ENCODE assay signal across 11 mouse cellular contexts in the genomic region with DNA sequence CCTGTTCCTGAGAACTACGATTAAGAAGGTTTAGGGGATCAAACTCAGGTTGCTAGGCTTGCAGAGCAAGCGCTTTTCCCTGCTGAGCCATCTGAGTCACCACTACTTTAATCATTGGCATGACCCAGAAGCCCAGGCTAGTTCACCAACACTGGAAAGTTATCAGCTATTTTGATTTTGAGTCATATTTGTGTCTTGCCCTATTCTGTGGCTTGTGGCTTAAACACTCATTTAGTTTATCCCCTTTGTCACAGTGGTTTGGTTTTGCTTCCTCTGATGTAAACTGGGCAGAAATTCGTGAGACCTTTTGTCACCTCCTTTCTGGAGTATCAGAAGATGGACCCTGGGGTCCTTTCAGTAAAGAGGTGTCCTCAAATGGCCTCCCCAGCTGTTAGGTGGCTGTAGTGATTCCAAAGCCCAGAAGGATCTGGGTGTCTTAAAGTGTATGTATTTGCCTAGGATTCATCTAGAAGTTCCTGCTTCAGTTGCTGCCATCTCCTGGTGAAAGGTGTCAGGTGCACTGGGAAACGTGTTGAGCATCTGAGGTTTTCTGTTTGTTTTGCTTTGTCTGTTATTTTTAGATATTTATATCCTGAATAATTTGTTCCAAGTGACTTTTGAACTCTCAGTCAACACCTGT. TPM values are rescaled to one million over a fixed set of nuclear protein-coding genes. Genes with fewer than 3 reads are reported as not detected.
DNase-seq lines count a peak whose midpoint lies in the region; ATAC-seq and TF ChIP-seq lines count a peak whose summit lies in the region.
"Had no signal": no experiment of that assay in that cellular context is flagged by ENCODE, and none has a peak within 500 bp of the region (broad histone marks: within the 10 kb centered on the region; RNA-seq: fewer than 3 reads in every experiment).

No protein-coding gene starts in this region.

- no peak overlapping the region for H3K27ac ChIP-seq in hindbrain, postnatal 0 days
- H3K27ac ChIP-seq: heart, embryonic 13.5 days; limb, embryonic 13.5 days had no signal

- DNase-seq in cerebellum, adult 18-20 months: peak; percentile 30 to 35
- no peak for DNase-seq in cerebellum, adult 11 months
- DNase-seq in kidney, postnatal 10 days: peak; percentile 49
- no peak for DNase-seq in kidney, adult 11 months
- peak; percentile 28 for DNase-seq in MN1 (ENCODE audit: low spot score)
- DNase-seq in hindbrain, postnatal 0 days (ENCODE audit: low spot score): peak; percentile 75
- DNase-seq: thymus, postnatal 25 days had no signal

- 62% methylated on average over 4 of the region's 4 CpGs for WGBS in hindbrain, postnatal 0 days

- H3K9ac ChIP-seq in hindbrain, postnatal 0 days (replicated peaks; ENCODE audit: low read length): no peak overlapping the region
- H3K9ac ChIP-seq: heart, embryonic 13.5 days; limb, embryonic 13.5 days had no signal

- H3K4me2 ChIP-seq in hindbrain, postnatal 0 days (ENCODE audit: low read depth, low read length): no peak overlapping the region
- H3K4me2 ChIP-seq: heart, embryonic 13.5 days; limb, embryonic 13.5 days had no signal

- H3K4me1 ChIP-seq in hindbrain, postnatal 0 days (ENCODE audit: insufficient read depth, low read length): no peaks in the 10 kb centered on the region
- H3K4me1 ChIP-seq: heart, embryonic 13.5 days; limb, embryonic 13.5 days had no signal

- no peaks in the 10 kb centered on the region for H3K9me3 ChIP-seq in hindbrain, postnatal 0 days (ENCODE audit: low read length)
- H3K9me3 ChIP-seq: heart, embryonic 13.5 days; limb, embryonic 13.5 days had no signal

- H3K4me3 ChIP-seq in hindbrain, postnatal 0 days (ENCODE audit: low read length): no peak overlapping the region
- H3K4me3 ChIP-seq: heart, embryonic 13.5 days; limb, embryonic 13.5 days had no signal

- no peaks in the 10 kb centered on the region for H3K36me3 ChIP-seq in hindbrain, postnatal 0 days (ENCODE audit: insufficient read depth, low read length)
- H3K36me3 ChIP-seq: heart, embryonic 13.5 days; limb, embryonic 13.5 days had no signal

- 0 out of 2 replicates have a peak, but pooled peaks have one; percentile 49 for ATAC-seq in hindbrain, postnatal 0 days
- ATAC-seq in monocyte, adult 5-6 weeks (replicated peaks; ENCODE audit: insufficient number of reproducible peaks, low FRiP score, low TSS enrichment, poor library complexity, severe bottlenecking): no peak
- ATAC-seq in erythroid progenitor cell, adult 5-6 weeks (replicated peaks; ENCODE audit: low FRiP score, poor library complexity, severe bottlenecking): no peak

- peak; percentile 78 for TF ChIP-seq CTCF in hindbrain, postnatal 0 days (IDR thresholded peaks at IDR 0.05; ENCODE audit: low read depth)

- no peaks in the 10 kb centered on the region for H3K27me3 ChIP-seq in hindbrain, postnatal 0 days (ENCODE audit: insufficient read depth, low read length)
- H3K27me3 ChIP-seq: heart, embryonic 13.5 days; limb, embryonic 13.5 days had no signal

RNA-seq across cellular contexts. Expression of a gene that starts 20.3 kb away (rescaled TPM):
- 7.2 and 9.5 TPM in 2 replicates for total RNA-seq in hindbrain, postnatal 0 days (2014; rRNA removed)
- polyA plus RNA-seq in hindbrain, postnatal 0 days (2015; fragmentation: Nextera tagmentation; extraction: Ambion mirVana): 3.6 TPM in 2 replicates
- not detected in 3 replicates for total RNA-seq in monocyte, adult 5-6 weeks (2017)
- not detected in 2 replicates for total RNA-seq in erythroid progenitor cell, adult 5-6 weeks (2015; ENCODE audit: low replicate concordance)
- not detected in 2 replicates for total RNA-seq in erythroid progenitor cell, adult 5-6 weeks (2017; ENCODE audit: low replicate concordance)

Comparison
In these comparisons a context has a peak if more than half of its experiments do, and no peak if none do; other contexts are left out.
1. DNase-seq: peak in cerebellum, adult 18-20 months (2 of 2), kidney, postnatal 10 days (single experiment), MN1 (single experiment) and hindbrain, postnatal 0 days (single experiment); none in cerebellum, adult 11 months (single experiment) and kidney, adult 11 months (single experiment).